Mouse (Mus musculus): ENCODE data around the gene Asic2. TPM values are rescaled to one million over a fixed set of nuclear protein-coding genes. Genes with fewer than 3 reads are reported as not detected.

The Asic2 gene
- polyA plus RNA-seq, 1 experiment from 2014 or later, result 8.7 TPM

DNA sequence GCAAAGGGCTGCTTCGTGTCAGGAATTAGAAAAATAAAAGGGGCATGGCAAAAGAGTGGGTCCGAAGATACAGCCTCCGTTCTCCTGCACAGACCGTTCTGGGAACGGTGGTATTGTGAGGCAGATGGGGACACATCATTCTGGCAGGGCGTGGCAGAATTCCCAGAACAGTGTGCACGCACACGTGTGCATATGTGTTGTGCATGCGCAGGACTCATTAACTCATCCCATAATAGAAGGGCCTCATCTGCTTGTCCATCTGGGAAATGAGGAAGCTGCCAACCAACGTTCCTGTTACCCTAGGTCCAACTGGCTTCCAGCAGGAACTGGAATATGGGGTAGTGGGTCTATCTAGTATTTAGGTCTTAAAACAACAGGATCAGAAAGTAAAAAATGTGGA lies 455.8 kb downstream of the Asic2 start:
- no peak overlapping the region for H3K9ac ChIP-seq (replicated peaks; ENCODE audit: low read length)
- no peak for ATAC-seq (ENCODE audit: low FRiP score, low TSS enrichment)
- no peaks in the 10 kb centered on the region for H3K27me3 ChIP-seq (ENCODE audit: control insufficient read depth, insufficient read depth, low read length)
- DNase-seq, result no peak
- no peaks in the 10 kb centered on the region for H3K36me3 ChIP-seq (ENCODE audit: control insufficient read depth, insufficient read depth, low read length)
- no peaks in the 10 kb centered on the region for H3K4me1 ChIP-seq (ENCODE audit: control insufficient read depth, insufficient read depth, low read length)
- no peak overlapping the region for H3K4me2 ChIP-seq (ENCODE audit: low read length)
- 81% methylated on average over 10 of the region's 10 CpGs for WGBS
- no peaks in the 10 kb centered on the region for H3K9me3 ChIP-seq (ENCODE audit: control insufficient read depth, low read length)
- H3K27ac ChIP-seq (replicated peaks; ENCODE audit: low read depth, low read length), result no peak overlapping the region
- H3K4me3 ChIP-seq (replicated peaks; ENCODE audit: low read depth, low read length), result no peak overlapping the region

DNA sequence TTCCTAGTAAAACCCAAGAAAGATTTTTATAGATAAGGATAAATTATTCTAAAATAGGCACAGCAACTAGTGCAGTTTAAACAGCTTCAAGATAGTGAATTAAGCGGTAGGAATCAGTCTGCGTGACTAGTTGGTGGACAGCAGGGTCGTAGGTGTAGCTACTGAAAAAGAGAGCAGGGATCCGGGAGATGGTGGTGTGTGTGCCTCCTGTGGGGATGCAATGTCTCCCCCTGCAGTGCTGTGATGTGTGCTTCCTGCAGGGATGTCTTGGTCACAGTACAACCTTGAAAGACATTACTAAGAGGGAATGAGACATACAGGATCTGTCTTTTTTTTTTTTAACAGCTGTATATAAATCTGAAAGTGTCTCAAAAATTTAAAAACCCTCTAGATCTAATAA lies 456.9 kb downstream of the Asic2 start:
- no peak overlapping the region for H3K4me2 ChIP-seq (ENCODE audit: low read length)
- no peaks in the 10 kb centered on the region for H3K27me3 ChIP-seq (ENCODE audit: control insufficient read depth, insufficient read depth, low read length)
- H3K36me3 ChIP-seq (ENCODE audit: control insufficient read depth, insufficient read depth, low read length), result no peaks in the 10 kb centered on the region
- no peak overlapping the region for H3K4me3 ChIP-seq (replicated peaks; ENCODE audit: low read depth, low read length)
- H3K9me3 ChIP-seq (ENCODE audit: control insufficient read depth, low read length), result no peaks in the 10 kb centered on the region
- H3K27ac ChIP-seq (replicated peaks; ENCODE audit: low read depth, low read length), result no peak overlapping the region
- H3K9ac ChIP-seq (replicated peaks; ENCODE audit: low read length), result no peak overlapping the region
- ATAC-seq (ENCODE audit: low FRiP score, low TSS enrichment) (no peak), DNase-seq (no peak)
- no peaks in the 10 kb centered on the region for H3K4me1 ChIP-seq (ENCODE audit: control insufficient read depth, insufficient read depth, low read length)
- WGBS, result 63% methylated on average over 4 of the region's 4 CpGs

DNA sequence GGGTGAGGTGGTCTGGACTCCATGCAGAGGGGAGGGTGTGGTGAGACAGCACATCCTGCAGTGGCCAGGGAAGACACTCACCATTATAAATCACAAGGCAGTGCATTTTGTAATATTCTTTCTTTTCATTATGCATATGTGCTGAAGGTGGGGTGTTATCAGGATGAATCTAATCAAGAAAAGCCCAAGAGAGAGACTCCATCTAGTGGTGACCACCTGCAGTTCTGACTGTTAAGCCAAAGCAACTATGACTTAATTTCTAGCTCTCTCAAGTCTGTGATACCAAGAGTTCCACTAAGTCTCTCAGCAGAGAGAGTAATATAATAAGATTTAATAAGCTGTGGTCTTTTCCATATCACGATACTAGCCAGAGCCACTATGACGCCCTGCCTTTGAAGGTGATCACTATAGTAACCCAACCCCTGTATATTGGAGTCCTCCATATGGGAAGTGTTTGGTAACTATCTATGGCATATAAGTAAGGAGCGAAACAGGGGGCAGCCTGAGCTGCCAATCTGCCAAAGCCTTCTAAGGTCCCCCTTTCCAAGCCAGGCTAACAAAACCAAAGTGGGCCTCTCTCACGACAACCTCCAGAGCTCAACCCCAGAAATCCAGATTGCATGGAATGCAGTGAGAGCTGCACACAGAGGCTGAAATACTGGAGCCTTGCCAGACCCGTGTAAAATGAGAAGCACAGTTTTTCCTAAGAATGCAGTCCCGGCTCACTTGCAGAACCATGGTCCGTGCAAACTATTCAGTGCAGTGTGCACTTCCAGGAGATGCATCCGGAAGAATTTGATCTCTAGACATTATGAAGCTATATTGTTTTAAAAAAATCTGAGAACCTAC lies 459.6 kb downstream of the Asic2 start:
- WGBS, result 56% methylated on average over 8 of the region's 8 CpGs
- H3K36me3 ChIP-seq (ENCODE audit: control insufficient read depth, insufficient read depth, low read length), result no peaks in the 10 kb centered on the region
- H3K4me1 ChIP-seq (ENCODE audit: control insufficient read depth, insufficient read depth, low read length), result no peaks in the 10 kb centered on the region
- no peak for ATAC-seq (ENCODE audit: low FRiP score, low TSS enrichment)
- no peak overlapping the region for H3K9ac ChIP-seq (replicated peaks; ENCODE audit: low read length)
- H3K4me3 ChIP-seq (replicated peaks; ENCODE audit: low read depth, low read length), result no peak overlapping the region
- no peak overlapping the region for H3K27ac ChIP-seq (replicated peaks; ENCODE audit: low read depth, low read length)
- no peaks in the 10 kb centered on the region for H3K9me3 ChIP-seq (ENCODE audit: control insufficient read depth, low read length)
- H3K4me2 ChIP-seq (ENCODE audit: low read length), result no peak overlapping the region
- H3K27me3 ChIP-seq (ENCODE audit: control insufficient read depth, insufficient read depth, low read length), result no peaks in the 10 kb centered on the region
- peak; percentile 48 for DNase-seq

DNA sequence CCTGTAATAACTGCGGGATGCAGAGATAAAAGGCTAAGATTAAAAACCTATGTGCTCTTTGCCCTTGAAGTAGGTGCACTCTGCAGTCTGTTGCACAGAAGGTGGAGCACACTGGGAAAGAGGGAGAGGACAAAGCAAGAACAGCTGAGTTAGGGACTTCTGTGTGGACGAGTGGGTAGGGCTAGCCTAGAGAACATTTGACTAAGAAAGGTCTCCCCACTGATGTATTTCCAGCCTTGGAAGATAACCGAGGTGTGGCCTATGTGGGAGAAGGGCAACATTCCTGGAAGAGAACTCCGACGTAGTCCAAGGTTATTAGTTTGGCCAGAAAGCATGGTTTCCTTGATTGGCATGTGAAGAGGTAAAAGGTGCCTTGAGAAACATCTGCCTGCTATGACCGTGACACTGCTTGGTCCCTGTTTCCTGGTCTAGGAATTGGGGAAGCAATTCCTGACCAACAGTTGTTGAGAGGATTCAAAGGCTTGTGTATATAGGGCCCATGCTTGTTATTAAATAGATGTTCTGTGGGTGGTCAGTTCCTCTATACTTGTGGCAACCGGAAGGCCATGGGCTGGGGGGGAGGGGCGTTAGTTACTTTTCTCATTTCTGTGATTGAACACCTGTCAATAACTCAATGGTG lies 463.3 kb downstream of the Asic2 start:
- no peak for DNase-seq
- no peaks in the 10 kb centered on the region for H3K36me3 ChIP-seq (ENCODE audit: control insufficient read depth, insufficient read depth, low read length)
- H3K4me1 ChIP-seq (ENCODE audit: control insufficient read depth, insufficient read depth, low read length), result peaks cover 15% of the 10 kb centered on the region; the same call in 1 of the 2 replicates
- no peak for ATAC-seq (ENCODE audit: low FRiP score, low TSS enrichment)
- no peak overlapping the region for H3K27ac ChIP-seq (replicated peaks; ENCODE audit: low read depth, low read length)
- H3K27me3 ChIP-seq (ENCODE audit: control insufficient read depth, insufficient read depth, low read length), result no peaks in the 10 kb centered on the region
- H3K9me3 ChIP-seq (ENCODE audit: control insufficient read depth, low read length), result no peaks in the 10 kb centered on the region
- H3K4me3 ChIP-seq (replicated peaks; ENCODE audit: low read depth, low read length), result no peak overlapping the region
- no peak overlapping the region for H3K4me2 ChIP-seq (ENCODE audit: low read length)
- H3K9ac ChIP-seq (replicated peaks; ENCODE audit: low read length), result no peak overlapping the region
- 88% methylated on average over 8 of the region's 8 CpGs for WGBS

DNA sequence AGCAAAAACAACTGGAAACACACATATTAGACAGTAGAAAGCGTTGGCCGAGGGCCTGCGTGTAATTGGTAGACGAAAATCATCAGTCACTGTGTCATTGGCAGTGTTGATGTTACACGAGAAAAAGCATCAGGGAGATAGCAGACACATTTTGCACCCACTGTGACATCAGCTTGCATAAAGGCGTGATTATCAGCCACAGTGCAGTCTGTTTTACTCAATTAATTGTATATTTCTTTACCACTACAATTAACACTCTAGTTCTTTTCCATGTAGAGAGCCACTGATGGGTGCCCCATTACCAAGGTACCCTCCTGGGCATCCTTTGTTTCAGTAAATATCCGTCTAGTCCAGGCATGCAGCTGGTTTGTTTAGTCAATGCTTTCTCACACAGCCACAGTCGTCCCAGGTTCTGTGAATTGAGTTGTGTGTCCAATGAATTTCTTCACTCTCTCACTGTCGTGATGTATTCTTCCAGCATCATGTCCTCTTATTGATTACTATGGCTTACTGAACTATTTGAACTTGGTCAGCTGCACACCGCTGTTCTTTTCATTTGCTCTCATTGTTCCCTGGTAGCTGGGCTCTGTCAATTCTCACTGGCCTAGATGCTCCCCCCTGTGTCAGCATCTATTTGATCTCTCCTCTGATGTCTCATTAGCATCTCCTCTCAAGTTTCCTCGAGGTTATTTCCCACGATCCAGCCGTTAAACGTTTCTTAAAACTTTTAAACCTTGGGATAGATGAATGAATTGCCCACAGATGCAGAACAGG lies 466.6 kb downstream of the Asic2 start:
- H3K4me2 ChIP-seq (ENCODE audit: low read length), result no peak overlapping the region
- no peak overlapping the region for H3K4me3 ChIP-seq (replicated peaks; ENCODE audit: low read depth, low read length)
- H3K9me3 ChIP-seq (ENCODE audit: control insufficient read depth, low read length), result no peaks in the 10 kb centered on the region
- H3K27ac ChIP-seq (replicated peaks; ENCODE audit: low read depth, low read length), result no peak overlapping the region
- peaks cover 34% of the 10 kb centered on the region for H3K4me1 ChIP-seq (ENCODE audit: control insufficient read depth, insufficient read depth, low read length)
- H3K9ac ChIP-seq (replicated peaks; ENCODE audit: low read length), result no peak overlapping the region
- H3K36me3 ChIP-seq (ENCODE audit: control insufficient read depth, insufficient read depth, low read length), result no peaks in the 10 kb centered on the region
- no peaks in the 10 kb centered on the region for H3K27me3 ChIP-seq (ENCODE audit: control insufficient read depth, insufficient read depth, low read length)
- DNase-seq (peak; percentile 33), ATAC-seq (ENCODE audit: low FRiP score, low TSS enrichment) (no peak)
- 14% methylated on average over 14 of the region's 14 CpGs for WGBS

DNA sequence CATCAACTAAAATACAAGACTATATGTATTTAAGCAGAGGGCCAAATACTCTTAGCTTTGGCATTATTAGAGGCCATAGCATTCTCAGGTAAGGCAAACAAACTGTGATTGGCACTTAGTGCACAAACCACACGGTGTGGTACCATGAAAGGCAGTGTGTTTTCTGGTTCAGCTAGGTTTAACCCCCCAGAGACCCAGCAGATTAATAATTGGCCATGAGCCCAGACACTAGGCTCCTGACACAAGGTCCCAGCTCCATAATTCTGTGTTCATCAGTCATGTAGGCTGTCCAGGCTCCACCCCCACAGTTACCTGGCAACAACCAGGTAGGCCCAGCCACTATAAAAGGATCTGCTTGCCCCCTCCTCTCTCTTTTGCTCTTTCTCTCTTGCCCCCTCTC lies 469.3 kb downstream of the Asic2 start:
- H3K9ac ChIP-seq (replicated peaks; ENCODE audit: low read length), result no peak overlapping the region
- DNase-seq (peak; percentile 53), ATAC-seq (ENCODE audit: low FRiP score, low TSS enrichment) (no peak)
- H3K27ac ChIP-seq (replicated peaks; ENCODE audit: low read depth, low read length), result no peak overlapping the region
- no peak overlapping the region for H3K4me3 ChIP-seq (replicated peaks; ENCODE audit: low read depth, low read length)
- peaks cover 34% of the 10 kb centered on the region for H3K4me1 ChIP-seq (ENCODE audit: control insufficient read depth, insufficient read depth, low read length)
- H3K36me3 ChIP-seq (ENCODE audit: control insufficient read depth, insufficient read depth, low read length), result no peaks in the 10 kb centered on the region
- WGBS, result 29% methylated on average over 1 of the region's 1 CpGs
- H3K9me3 ChIP-seq (ENCODE audit: control insufficient read depth, low read length), result no peaks in the 10 kb centered on the region
- no peaks in the 10 kb centered on the region for H3K27me3 ChIP-seq (ENCODE audit: control insufficient read depth, insufficient read depth, low read length)
- no peak overlapping the region for H3K4me2 ChIP-seq (ENCODE audit: low read length)

DNA sequence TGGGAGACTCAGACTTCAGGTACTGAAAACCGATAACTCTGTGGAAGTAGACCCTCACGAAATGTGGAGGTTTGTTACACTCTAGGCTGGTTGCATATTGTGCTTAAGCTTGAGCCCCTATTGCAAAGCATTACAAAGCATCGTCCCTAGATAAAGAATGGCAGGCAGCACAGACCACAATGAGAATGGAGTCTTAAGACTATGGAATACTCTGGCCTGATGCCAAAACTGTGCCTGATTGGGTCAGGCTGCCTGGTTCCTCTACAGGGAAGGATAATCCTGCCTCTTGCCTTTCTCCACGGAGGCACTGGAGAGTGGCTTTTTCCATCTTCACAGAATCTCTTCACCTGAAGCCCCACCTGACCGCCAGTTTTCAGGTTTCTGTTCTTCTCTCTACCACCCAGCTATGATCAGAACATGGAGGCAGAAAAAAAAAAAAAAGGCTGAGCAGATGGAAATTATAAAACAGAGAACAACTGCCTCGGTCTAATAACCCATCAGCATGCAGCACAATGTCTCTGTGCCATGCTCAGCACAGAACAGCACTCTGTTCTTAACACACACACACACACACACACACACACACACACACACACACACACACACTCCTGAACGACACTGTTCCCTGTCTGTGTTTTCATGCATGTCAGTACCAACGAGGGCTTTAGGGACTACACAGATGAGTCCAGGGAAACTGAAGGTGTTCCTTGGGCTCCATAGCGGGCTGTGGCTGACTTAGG lies 470.4 kb downstream of the Asic2 start:
- DNase-seq (peak; percentile 84), ATAC-seq (ENCODE audit: low FRiP score, low TSS enrichment) (no peak)
- Histone ChIP-seq H3K4me2 (ENCODE audit: low read length) (no peak overlapping the region; the same call in 1 of the 2 replicates), H3K4me3 (replicated peaks; ENCODE audit: low read depth, low read length) (no peak overlapping the region), H3K27me3 (ENCODE audit: control insufficient read depth, insufficient read depth, low read length) (no peaks in the 10 kb centered on the region), H3K36me3 (ENCODE audit: control insufficient read depth, insufficient read depth, low read length) (no peaks in the 10 kb centered on the region), H3K4me1 (ENCODE audit: control insufficient read depth, insufficient read depth, low read length) (peaks cover 34% of the 10 kb centered on the region), H3K9ac (replicated peaks; ENCODE audit: low read length) (0 out of 2 replicates have a peak overlapping the region, but pooled peaks have one; percentile 20), H3K27ac (replicated peaks; ENCODE audit: low read depth, low read length) (peak overlapping the region; percentile 37; the same call in 1 of the 2 replicates), H3K9me3 (ENCODE audit: control insufficient read depth, low read length) (no peaks in the 10 kb centered on the region)
- 35% methylated on average over 9 of the region's 9 CpGs for WGBS

DNA sequence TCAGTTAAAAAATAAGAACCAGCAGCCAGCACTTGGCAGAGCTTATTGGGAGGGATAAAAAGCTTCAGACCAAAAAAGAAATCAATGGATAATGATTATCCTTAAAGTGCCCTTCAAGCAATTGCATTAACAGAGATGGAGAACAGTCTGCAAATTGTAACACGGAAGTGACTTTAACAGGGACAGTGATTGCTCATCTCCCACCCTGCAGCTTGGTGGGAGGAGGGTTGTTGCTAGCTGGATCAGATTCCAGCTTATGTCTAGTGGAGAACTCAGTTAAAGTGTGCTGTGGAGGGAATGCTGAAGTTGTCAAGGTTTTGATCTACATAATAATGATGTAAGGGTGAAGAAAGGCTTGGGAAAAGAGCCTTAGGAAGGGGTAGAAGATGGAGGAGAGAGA lies 471.8 kb downstream of the Asic2 start:
- no peaks in the 10 kb centered on the region for H3K27me3 ChIP-seq (ENCODE audit: control insufficient read depth, insufficient read depth, low read length)

More for the DNA sequence above, 471.8 kb downstream of the Asic2 start:
- DNase-seq (no peak), ATAC-seq (ENCODE audit: low FRiP score, low TSS enrichment) (no peak)
- Histone ChIP-seq H3K4me2 (ENCODE audit: low read length) (no peak overlapping the region), H3K4me3 (replicated peaks; ENCODE audit: low read depth, low read length) (no peak overlapping the region), H3K9me3 (ENCODE audit: control insufficient read depth, low read length) (no peaks in the 10 kb centered on the region), H3K36me3 (ENCODE audit: control insufficient read depth, insufficient read depth, low read length) (no peaks in the 10 kb centered on the region), H3K4me1 (ENCODE audit: control insufficient read depth, insufficient read depth, low read length) (peaks cover 27% of the 10 kb centered on the region), H3K27ac (replicated peaks; ENCODE audit: low read depth, low read length) (0 out of 2 replicates have a peak overlapping the region, but pooled peaks have one; percentile 20), H3K9ac (replicated peaks; ENCODE audit: low read length) (no peak overlapping the region)
- 43% methylated on average over 1 of the region's 1 CpGs for WGBS
